Mouse (Mus musculus) intestine, embryonic 16.5 days (tissue): ENCODE data around the gene Ankrd11. TPM values are rescaled to one million over a fixed set of nuclear protein-coding genes. Genes with fewer than 3 reads are reported as not detected.

Source experiments
- polyA plus RNA-seq: library from polyadenylated mRNA; unstranded; fragments of >200 nt; fragmentation: Nextera tagmentation; extraction: Ambion mirVana; gene quantifications from 2 replicates; pipeline ENCODE4 v1.2.1, GENCODE M21; 2015

The Ankrd11 gene
- polyA plus RNA-seq, 1 experiment from 2014 or later = 19.5 TPM

Other genes starting within 250 kb of the Ankrd11 start
- gene Cdh15, start 194.3 kb downstream of the Ankrd11 start, polyA plus RNA-seq = 0.11 and 0.24 TPM in 2 replicates
- gene Spg7, start 20.7 kb upstream of the Ankrd11 start, polyA plus RNA-seq = 54.4 and 55.6 TPM in 2 replicates
- gene Rpl13, start 60.1 kb upstream of the Ankrd11 start, polyA plus RNA-seq = 1,403 and 1,521 TPM in 2 replicates
- 0.78 and 0.93 TPM in 2 replicates for gene Cpne7, start 75.1 kb upstream of the Ankrd11 start, polyA plus RNA-seq
- 9.3 and 9.6 TPM in 2 replicates for gene Sult5a1, start 116.0 kb upstream of the Ankrd11 start, polyA plus RNA-seq
- 7.5 and 12.6 TPM in 2 replicates for gene Dpep1, start 144.0 kb upstream of the Ankrd11 start, polyA plus RNA-seq
- 173 and 184 TPM in 2 replicates for gene Chmp1a, start 170.5 kb upstream of the Ankrd11 start, polyA plus RNA-seq
- gene Spata33, start 170.6 kb upstream of the Ankrd11 start, polyA plus RNA-seq = 1.7 and 2.7 TPM in 2 replicates
- gene Cdk10, start 182.6 kb upstream of the Ankrd11 start, polyA plus RNA-seq = 23.7 and 27.8 TPM in 2 replicates
- 6.0 TPM in 2 replicates for gene Spata2l, start 194.0 kb upstream of the Ankrd11 start, polyA plus RNA-seq
- gene Zfp276, start 211.9 kb upstream of the Ankrd11 start, polyA plus RNA-seq = 16.5 and 19.3 TPM in 2 replicates
- gene Vps9d1, start 212.1 kb upstream of the Ankrd11 start, polyA plus RNA-seq = 16.3 and 19.3 TPM in 2 replicates